Mouse (Mus musculus): ENCODE measurements around the gene Samd1. TPM values are rescaled to one million over a fixed set of nuclear protein-coding genes. Genes with fewer than 3 reads are reported as not detected.
"Not testable (repeated sequence)": the region's sequence is repeated elsewhere in the genome, so short reads cannot be mapped to it uniquely, and the experiment has no call there.

Gene Samd1
- polyA plus RNA-seq, 1 experiment = 50.5 TPM

GRCm38 (mm10) chr8:83999825-84000224 lies 2.4 kb downstream of the Samd1 start:
- H3K27ac ChIP-seq (ENCODE audit: insufficient read depth, low read length) = no peak overlapping the region
- H3K27me3 ChIP-seq (ENCODE audit: control insufficient read depth, insufficient read depth, low read length) = no peaks in the 10 kb centered on the region
- H3K4me1 ChIP-seq (ENCODE audit: control insufficient read depth, insufficient read depth, low read length) = peaks cover 9% of the 10 kb centered on the region
- 92% methylated on average over 2 of the region's 2 CpGs for WGBS
- H3K4me3 ChIP-seq (replicated peaks; ENCODE audit: insufficient read depth, low read depth, low read length) = no peak overlapping the region
- TF ChIP-seq POLR2A (IDR thresholded peaks at IDR 0.05; ENCODE audit: borderline replicate concordance, insufficient read depth, low read length) = no peak
- no peak for TF ChIP-seq CTCF (IDR thresholded peaks at IDR 0.05; ENCODE audit: borderline replicate concordance, insufficient read depth, low read depth, low read length)
- no peak for DNase-seq

GRCm38 (mm10) chr8:84001281-84002000 lies 4.0 kb downstream of the Samd1 start, which contains the start of gene 1700067K01Rik:
1700067K01Rik (plus strand) TSS chr8:84001502.
- DNase-seq = no peak
- TF ChIP-seq POLR2A (IDR thresholded peaks at IDR 0.05; ENCODE audit: borderline replicate concordance, insufficient read depth, low read length) (no peak), CTCF (IDR thresholded peaks at IDR 0.05; ENCODE audit: borderline replicate concordance, insufficient read depth, low read depth, low read length) (no peak)
- 53% methylated on average over 61 of the region's 61 CpGs for WGBS
- H3K27me3 ChIP-seq (ENCODE audit: control insufficient read depth, insufficient read depth, low read length) = no peaks in the 10 kb centered on the region
- no peak within 1 kb of the TSS for H3K4me3 ChIP-seq (replicated peaks; ENCODE audit: insufficient read depth, low read depth, low read length)
- no peak within 1 kb of the TSS for H3K27ac ChIP-seq (ENCODE audit: insufficient read depth, low read length)
- peaks cover 9% of the 10 kb centered on the region for H3K4me1 ChIP-seq (ENCODE audit: control insufficient read depth, insufficient read depth, low read length)

GRCm38 (mm10) chr8:84002957-84003611 lies 5.6 kb downstream of the Samd1 start:
- Histone ChIP-seq H3K27me3 (ENCODE audit: control insufficient read depth, insufficient read depth, low read length) (no peaks in the 10 kb centered on the region), H3K27ac (ENCODE audit: insufficient read depth, low read length) (no peak overlapping the region), H3K4me3 (replicated peaks; ENCODE audit: insufficient read depth, low read depth, low read length) (no peak overlapping the region), H3K4me1 (ENCODE audit: control insufficient read depth, insufficient read depth, low read length) (peaks cover 9% of the 10 kb centered on the region)
- TF ChIP-seq CTCF (IDR thresholded peaks at IDR 0.05; ENCODE audit: borderline replicate concordance, insufficient read depth, low read depth, low read length) = no peak
- TF ChIP-seq POLR2A (IDR thresholded peaks at IDR 0.05; ENCODE audit: borderline replicate concordance, insufficient read depth, low read length) = no peak
- 37% methylated on average over 12 of the region's 12 CpGs for WGBS
- no peak for DNase-seq

- H3K4me3 ChIP-seq (replicated peaks; ENCODE audit: insufficient read depth, low read depth, low read length) = peak overlapping the region; percentile 94
- no peaks in the 10 kb centered on the region for H3K27me3 ChIP-seq (ENCODE audit: control insufficient read depth, insufficient read depth, low read length)
- no peak overlapping the region for H3K27ac ChIP-seq (ENCODE audit: insufficient read depth, low read length)
- peaks cover 9% of the 10 kb centered on the region for H3K4me1 ChIP-seq (ENCODE audit: control insufficient read depth, insufficient read depth, low read length)
- no peak for DNase-seq
- 58% methylated on average over 6 of the region's 6 CpGs for WGBS
- TF ChIP-seq CTCF (IDR thresholded peaks at IDR 0.05; ENCODE audit: borderline replicate concordance, insufficient read depth, low read depth, low read length) (no peak), POLR2A (IDR thresholded peaks at IDR 0.05; ENCODE audit: borderline replicate concordance, insufficient read depth, low read length) (no peak)
These were observed 6.3 kb downstream of the Samd1 start for GRCm38 (mm10) chr8:84003612-84004246.

- Histone ChIP-seq H3K4me1 (ENCODE audit: control insufficient read depth, insufficient read depth, low read length) (peaks cover 4% of the 10 kb centered on the region), H3K27me3 (ENCODE audit: control insufficient read depth, insufficient read depth, low read length) (no peaks in the 10 kb centered on the region), H3K4me3 (replicated peaks; ENCODE audit: insufficient read depth, low read depth, low read length) (peak overlapping the region; percentile 94), H3K27ac (ENCODE audit: insufficient read depth, low read length) (peak overlapping the region; percentile 61)
- peak; percentile 67; the same call in 1 of the 2 replicates for TF ChIP-seq POLR2A (IDR thresholded peaks at IDR 0.05; ENCODE audit: borderline replicate concordance, insufficient read depth, low read length)
- no peak; the same call in 1 of the 2 replicates for TF ChIP-seq CTCF (IDR thresholded peaks at IDR 0.05; ENCODE audit: borderline replicate concordance, insufficient read depth, low read depth, low read length)
- DNase-seq = peak; percentile 93 to 94
- WGBS = under 1% methylated on average over 30 of the region's 30 CpGs
These were observed 7.2 kb downstream of the Samd1 start for GRCm38 (mm10) chr8:84004533-84005201.

GRCm38 (mm10) chr8:84005502-84005901 lies 8.0 kb downstream of the Samd1 start:
- H3K4me3 ChIP-seq (replicated peaks; ENCODE audit: insufficient read depth, low read depth, low read length); H3K27me3 ChIP-seq (ENCODE audit: control insufficient read depth, insufficient read depth, low read length); H3K4me1 ChIP-seq (ENCODE audit: control insufficient read depth, insufficient read depth, low read length); H3K27ac ChIP-seq (ENCODE audit: insufficient read depth, low read length); DNase-seq: not testable (repeated sequence)
- WGBS = 93% methylated on average over 7 of the region's 7 CpGs

- Histone ChIP-seq H3K4me1 (ENCODE audit: control insufficient read depth, insufficient read depth, low read length) (peaks cover 8% of the 10 kb centered on the region), H3K4me3 (replicated peaks; ENCODE audit: insufficient read depth, low read depth, low read length) (no peak overlapping the region), H3K27me3 (ENCODE audit: control insufficient read depth, insufficient read depth, low read length) (peaks cover 3% of the 10 kb centered on the region; the same call in 1 of the 2 replicates), H3K27ac (ENCODE audit: insufficient read depth, low read length) (no peak overlapping the region)
- TF ChIP-seq CTCF (IDR thresholded peaks at IDR 0.05; ENCODE audit: borderline replicate concordance, insufficient read depth, low read depth, low read length) = no peak
- WGBS = 50% methylated on average over 7 of the region's 7 CpGs
- no peak for DNase-seq
These were observed 10.9 kb downstream of the Samd1 start for GRCm38 (mm10) chr8:84008362-84008761.

Measured in cerebellum, adult 2 months (tissue).